Mouse (Mus musculus) C2C12 (cell line): ENCODE measurements around the gene Nrarp.

Experiments used
- CTCF ChIP-seq: IDR thresholded peaks from one replicate; pipeline ENCODE4 v1.5.1; 2011; ENCODE audit not compliant: control insufficient read depth, insufficient read depth, insufficient read length
- MYOD1 ChIP-seq: IDR thresholded peaks from one replicate; pipeline ENCODE4 v1.6.1; 2011; ENCODE audit warnings: low read depth; ENCODE audit not compliant: control insufficient read depth, insufficient read length

DNA sequence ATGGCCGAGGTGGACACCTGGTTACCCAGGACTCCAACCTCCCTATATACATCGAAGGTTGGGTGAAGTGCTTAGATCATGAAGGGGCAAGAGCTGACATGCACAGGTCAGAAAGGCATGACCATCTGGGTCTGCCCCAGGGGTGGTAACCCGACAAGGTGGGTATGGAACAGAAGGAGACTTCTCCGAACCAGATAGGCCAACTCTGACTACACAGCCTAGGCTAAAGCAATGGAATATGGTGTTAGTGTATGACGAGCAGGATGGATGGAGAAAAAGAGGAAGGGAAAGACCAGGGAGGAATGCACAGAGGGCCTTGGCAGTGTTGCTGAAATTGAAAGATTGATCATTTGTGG, 6.0 kb downstream of the Nrarp start:
- TF ChIP-seq CTCF = no peak
- TF ChIP-seq MYOD1 = no peak
